Mouse (Mus musculus) cerebellum, postnatal 14 days (tissue): ENCODE results near the gene Mrpl37.

Source experiments
- DNase-seq, 2 experiments: peaks; one replicate each; pipeline ENCODE4 v3.0.0; 2021; ENCODE audit warnings: mixed read lengths in 2 of 2

Mrpl37 gene

GRCm38 (mm10) chr4:107017257-107017656 is 49.4 kb downstream of the Mrpl37 start:
- DNase-seq, result no peak

GRCm38 (mm10) chr4:107015971-107016511 is 50.6 kb downstream of the Mrpl37 start:
- peak; percentile 76 to 81 for DNase-seq

- DNase-seq, result no peak
Observed at GRCm38 (mm10) chr4:107013817-107014260, 52.8 kb downstream of the Mrpl37 start.

- no peak for DNase-seq
Observed at GRCm38 (mm10) chr4:107013119-107013816, 53.4 kb downstream of the Mrpl37 start.

GRCm38 (mm10) chr4:107012574-107012973 is 54.1 kb downstream of the Mrpl37 start:
- DNase-seq, result peak; percentile 77 to 87

- DNase-seq, result peak; percentile 71 to 77
Observed at GRCm38 (mm10) chr4:107012005-107012478, 54.6 kb downstream of the Mrpl37 start.

GRCm38 (mm10) chr4:107011325-107012004 is 55.2 kb downstream of the Mrpl37 start:
- no peak for DNase-seq

- DNase-seq, result peak; percentile 64 to 69
Observed at GRCm38 (mm10) chr4:107009548-107009947, 57.1 kb downstream of the Mrpl37 start.

GRCm38 (mm10) chr4:107008161-107008560 is 58.5 kb downstream of the Mrpl37 start:
- no peak for DNase-seq

GRCm38 (mm10) chr4:107007359-107007758 is 59.3 kb downstream of the Mrpl37 start:
- DNase-seq, result no peak

GRCm38 (mm10) chr4:107006807-107007206 is 59.9 kb downstream of the Mrpl37 start:
- DNase-seq, result no peak

- peak; percentile 63 to 64 for DNase-seq
Observed at GRCm38 (mm10) chr4:107006229-107006628, 60.4 kb downstream of the Mrpl37 start.
